Mouse (Mus musculus): ENCODE measurements around the gene Gxylt2. TPM values are rescaled to one million over a fixed set of nuclear protein-coding genes. Genes with fewer than 3 reads are reported as not detected.

The Gxylt2 gene
- total and polyA plus RNA-seq, 3 experiments = 0.03 TPM; not detected in 2

GRCm38 (mm10) chr6:100792055-100792659 lies 87.6 kb downstream of the Gxylt2 start:
- in situ Hi-C loops (cut with MboI; ENCODE audit: low pct_ligation_motif_present, low pct_unique_long_range_greater_than_20kb, low sequenced_read_pairs) = no loop called here
- dilution Hi-C loops (cut with MboI; ENCODE audit: extremely low pct_ligation_motif_present, extremely low pct_unique_long_range_greater_than_20kb, low sequenced_read_pairs) = no loop called here
- no peaks in the 10 kb centered on the region for H3K36me3 ChIP-seq (replicated peaks in 1 of 2; ENCODE audit: control insufficient read depth in 1 of 2, insufficient read depth in 1 of 2, low read length in 1 of 2)
- TF ChIP-seq IRF4 (IDR thresholded peaks at IDR 0.05; ENCODE audit: low read depth, low read length) = no peak
- TF ChIP-seq UBTF (IDR thresholded peaks at IDR 0.05; ENCODE audit: low read depth, low read length) = no peak
- no peak for TF ChIP-seq MYC (IDR thresholded peaks at IDR 0.05; ENCODE audit: low read depth, low read length)
- no peak for TF ChIP-seq USF1 (IDR thresholded peaks at IDR 0.05; ENCODE audit: low read depth, low read length)
- H3K4me3 ChIP-seq (replicated peaks in 1 of 3; ENCODE audit: low read depth in 2 of 3, low read length in 2 of 3, poor library complexity in 1 of 3) = no peak overlapping the region
- H3K79me2 ChIP-seq (replicated peaks; ENCODE audit: control insufficient read depth, extremely low read depth, insufficient read depth, poor library complexity, severe bottlenecking) = no peaks in the 10 kb centered on the region
- no peak overlapping the region for H3K27ac ChIP-seq (ENCODE audit: insufficient read depth, low read depth)
- H3K9me3 ChIP-seq (replicated peaks; ENCODE audit: low read length) = no peaks in the 10 kb centered on the region
- H3K9ac ChIP-seq (ENCODE audit: insufficient read depth, low read depth) = no peak overlapping the region
- peaks cover 0 to 3% of the 10 kb centered on the region in 2 experiments; a peak in 1 of 4 replicates for H3K4me1 ChIP-seq (ENCODE audit: control insufficient read depth in 1 of 2, insufficient read depth in 2 of 2)
- no peak for DNase-seq (ENCODE audit: extremely low read depth)
- H3K27me3 ChIP-seq (replicated peaks) = no peaks in the 10 kb centered on the region
- no peak overlapping the region for H3K4me2 ChIP-seq (ENCODE audit: insufficient read depth, low read depth, poor library complexity, severe bottlenecking)

- in situ Hi-C loops (cut with MboI; ENCODE audit: low pct_ligation_motif_present, low pct_unique_long_range_greater_than_20kb, low sequenced_read_pairs) (no loop called here), dilution Hi-C loops (cut with MboI; ENCODE audit: extremely low pct_ligation_motif_present, extremely low pct_unique_long_range_greater_than_20kb, low sequenced_read_pairs) (no loop called here)
- Histone ChIP-seq H3K79me2 (replicated peaks; ENCODE audit: control insufficient read depth, extremely low read depth, insufficient read depth, poor library complexity, severe bottlenecking) (no peaks in the 10 kb centered on the region), H3K9me3 (replicated peaks; ENCODE audit: low read length) (no peaks in the 10 kb centered on the region), H3K36me3 (replicated peaks in 1 of 2; ENCODE audit: control insufficient read depth in 1 of 2, insufficient read depth in 1 of 2, low read length in 1 of 2) (no peaks in the 10 kb centered on the region), H3K9ac (ENCODE audit: insufficient read depth, low read depth) (no peak overlapping the region), H3K4me3 (replicated peaks in 1 of 3; ENCODE audit: low read depth in 2 of 3, low read length in 2 of 3, poor library complexity in 1 of 3) (no peak overlapping the region), H3K27me3 (replicated peaks) (no peaks in the 10 kb centered on the region), H3K4me1 (ENCODE audit: control insufficient read depth in 1 of 2, insufficient read depth in 2 of 2) (peaks cover 0 to 3% of the 10 kb centered on the region in 2 experiments; a peak in 1 of 4 replicates), H3K4me2 (ENCODE audit: insufficient read depth, low read depth, poor library complexity, severe bottlenecking) (no peak overlapping the region), H3K27ac (ENCODE audit: insufficient read depth, low read depth) (no peak overlapping the region)
- TF ChIP-seq ELF1 (IDR thresholded peaks at IDR 0.05; ENCODE audit: low read depth, low read length) (no peak), MEF2A (IDR thresholded peaks at IDR 0.05; ENCODE audit: borderline replicate concordance, low read depth, low read length) (no peak), POLR2A (IDR thresholded peaks at IDR 0.05; ENCODE audit: low read depth, low read length) (no peak), ZMIZ1 (IDR thresholded peaks at IDR 0.05; ENCODE audit: low read depth, low read length) (no peak), KAT2A (IDR thresholded peaks at IDR 0.05; ENCODE audit: insufficient replicate concordance, low read length) (no peak), USF1 (IDR thresholded peaks at IDR 0.05; ENCODE audit: low read depth, low read length) (no peak), MYC (IDR thresholded peaks at IDR 0.05; ENCODE audit: low read depth, low read length) (no peak), CHD1 (IDR thresholded peaks at IDR 0.05; ENCODE audit: low read depth, low read length) (no peak), SMC3 (IDR thresholded peaks at IDR 0.05; ENCODE audit: low read depth, low read length) (no peak), ZKSCAN1 (IDR thresholded peaks at IDR 0.05; ENCODE audit: borderline replicate concordance, low read depth, low read length) (no peak), JUN (IDR thresholded peaks at IDR 0.05; ENCODE audit: insufficient read depth, low read depth, low read length) (no peak), RAD21 (IDR thresholded peaks at IDR 0.05; ENCODE audit: low read depth, low read length) (no peak), CHD2 (IDR thresholded peaks at IDR 0.05; ENCODE audit: low read length) (no peak), ZNF384 (IDR thresholded peaks at IDR 0.05; ENCODE audit: low read depth, low read length) (no peak), HCFC1 (IDR thresholded peaks at IDR 0.05; ENCODE audit: low read depth, low read length) (no peak), POLR2AphosphoS2 (IDR thresholded peaks at IDR 0.05; ENCODE audit: low read depth, low read length) (no peak), TCF12 (IDR thresholded peaks at IDR 0.05; ENCODE audit: low read depth, low read length) (no peak)
- DNase-seq (ENCODE audit: extremely low read depth) = no peak
These were observed 88.6 kb downstream of the Gxylt2 start for GRCm38 (mm10) chr6:100792973-100793769.

All from CH12.LX (cell line).